Mouse (Mus musculus): ENCODE measurements around the gene Crlf1. TPM values are rescaled to one million over a fixed set of nuclear protein-coding genes. Genes with fewer than 3 reads are reported as not detected.

The Crlf1 gene
- polyA plus RNA-seq, 1 experiment from 2014 or later = 1.8 TPM

- H3K4me1 ChIP-seq (ENCODE audit: control insufficient read depth, insufficient read depth, low read length) = peaks cover 13% of the 10 kb centered on the region
- no peak overlapping the region for H3K27ac ChIP-seq (ENCODE audit: low read length)
- no peak for ATAC-seq (ENCODE audit: insufficient number of reproducible peaks, insufficient read depth, low FRiP score, low read depth)
- H3K9me3 ChIP-seq (ENCODE audit: control insufficient read depth, low read depth, low read length) = no peaks in the 10 kb centered on the region
- H3K36me3 ChIP-seq (ENCODE audit: control insufficient read depth, insufficient read depth, low read length) = no peaks in the 10 kb centered on the region
- no peak overlapping the region for H3K4me2 ChIP-seq (replicated peaks; ENCODE audit: low read depth, low read length)
- H3K9ac ChIP-seq (replicated peaks; ENCODE audit: low read depth, low read length) = no peak overlapping the region
- no peaks in the 10 kb centered on the region for H3K27me3 ChIP-seq (ENCODE audit: control insufficient read depth, insufficient read depth, low read length)
- no peak overlapping the region for H3K4me3 ChIP-seq (ENCODE audit: low read depth, low read length)
- 91% methylated on average over 10 of the region's 10 CpGs for WGBS
These were observed 56.6 kb downstream of the Crlf1 start for GRCm38 (mm10) chr8:70549412-70550184.

GRCm38 (mm10) chr8:70551558-70552161, 58.7 kb downstream of the Crlf1 start:
- H3K36me3 ChIP-seq (ENCODE audit: control insufficient read depth, insufficient read depth, low read length) = peaks cover 3% of the 10 kb centered on the region; the same call in 1 of the 2 replicates
- no peak for ATAC-seq (ENCODE audit: insufficient number of reproducible peaks, insufficient read depth, low FRiP score, low read depth)
- no peaks in the 10 kb centered on the region for H3K9me3 ChIP-seq (ENCODE audit: control insufficient read depth, low read depth, low read length)
- no peak overlapping the region for H3K9ac ChIP-seq (replicated peaks; ENCODE audit: low read depth, low read length)
- H3K4me2 ChIP-seq (replicated peaks; ENCODE audit: low read depth, low read length) = no peak overlapping the region
- 61% methylated on average over 3 of the region's 3 CpGs for WGBS
- H3K27ac ChIP-seq (ENCODE audit: low read length) = no peak overlapping the region
- H3K4me1 ChIP-seq (ENCODE audit: control insufficient read depth, insufficient read depth, low read length) = peaks cover 13% of the 10 kb centered on the region
- no peak overlapping the region for H3K4me3 ChIP-seq (ENCODE audit: low read depth, low read length)
- no peaks in the 10 kb centered on the region for H3K27me3 ChIP-seq (ENCODE audit: control insufficient read depth, insufficient read depth, low read length)

GRCm38 (mm10) chr8:70552836-70553235, 59.9 kb downstream of the Crlf1 start:
- no peaks in the 10 kb centered on the region for H3K9me3 ChIP-seq (ENCODE audit: control insufficient read depth, low read depth, low read length)
- 36% methylated on average over 1 of the region's 1 CpGs for WGBS
- no peak overlapping the region for H3K9ac ChIP-seq (replicated peaks; ENCODE audit: low read depth, low read length)
- H3K27me3 ChIP-seq (ENCODE audit: control insufficient read depth, insufficient read depth, low read length) = no peaks in the 10 kb centered on the region
- H3K36me3 ChIP-seq (ENCODE audit: control insufficient read depth, insufficient read depth, low read length) = peaks cover 3% of the 10 kb centered on the region; the same call in 1 of the 2 replicates
- no peak overlapping the region for H3K4me3 ChIP-seq (ENCODE audit: low read depth, low read length)
- H3K4me2 ChIP-seq (replicated peaks; ENCODE audit: low read depth, low read length) = no peak overlapping the region
- ATAC-seq (ENCODE audit: insufficient number of reproducible peaks, insufficient read depth, low FRiP score, low read depth) = no peak
- peaks cover 13% of the 10 kb centered on the region for H3K4me1 ChIP-seq (ENCODE audit: control insufficient read depth, insufficient read depth, low read length)
- no peak overlapping the region for H3K27ac ChIP-seq (ENCODE audit: low read length)

Other genes with a start within 250 kb of the Crlf1 start
- gene Homer3, start 210.3 kb upstream of the Crlf1 start, polyA plus RNA-seq (2014; fragmentation: Nextera tagmentation; extraction: Ambion mirVana) = 30.8 and 33.7 TPM in 2 replicates
- 44.3 and 45.0 TPM in 2 replicates for gene Ddx49, start 190.7 kb upstream of the Crlf1 start, polyA plus RNA-seq (2014; fragmentation: Nextera tagmentation; extraction: Ambion mirVana)
- gene Cope, start 190.6 kb upstream of the Crlf1 start, polyA plus RNA-seq (2014; fragmentation: Nextera tagmentation; extraction: Ambion mirVana) = 320 and 341 TPM in 2 replicates
- 5.4 and 5.7 TPM in 2 replicates for gene Cers1, start 177.4 kb upstream of the Crlf1 start, polyA plus RNA-seq (2014; fragmentation: Nextera tagmentation; extraction: Ambion mirVana)
- gene Gdf1, start 163.3 kb upstream of the Crlf1 start, polyA plus RNA-seq (2014; fragmentation: Nextera tagmentation; extraction: Ambion mirVana) = 0.35 and 1.6 TPM in 2 replicates
- 17.0 and 17.1 TPM in 2 replicates for gene Upf1, start 139.9 kb upstream of the Crlf1 start, polyA plus RNA-seq (2014; fragmentation: Nextera tagmentation; extraction: Ambion mirVana)
- gene Comp, start 119.6 kb upstream of the Crlf1 start, polyA plus RNA-seq (2014; fragmentation: Nextera tagmentation; extraction: Ambion mirVana) = 0.38 TPM in 1 of 2 replicates, not detected in the other
- gene Crtc1, start 53.6 kb upstream of the Crlf1 start, polyA plus RNA-seq (2014; fragmentation: Nextera tagmentation; extraction: Ambion mirVana) = 21.6 and 23.0 TPM in 2 replicates
- 20.9 and 22.1 TPM in 2 replicates for gene Klhl26, start 16.2 kb upstream of the Crlf1 start, polyA plus RNA-seq (2014; fragmentation: Nextera tagmentation; extraction: Ambion mirVana)
- 4.8 and 6.4 TPM in 2 replicates for gene Tmem59l, start 5.8 kb upstream of the Crlf1 start, polyA plus RNA-seq (2014; fragmentation: Nextera tagmentation; extraction: Ambion mirVana)
- 132 and 149 TPM in 2 replicates for gene Rex1bd, start 13.6 kb downstream of the Crlf1 start, polyA plus RNA-seq (2014; fragmentation: Nextera tagmentation; extraction: Ambion mirVana)
- gene Uba52, start 17.6 kb downstream of the Crlf1 start, polyA plus RNA-seq (2014; fragmentation: Nextera tagmentation; extraction: Ambion mirVana) = 1,056 and 1,119 TPM in 2 replicates
- 258 and 281 TPM in 2 replicates for gene Fkbp8, start 34.6 kb downstream of the Crlf1 start, polyA plus RNA-seq (2014; fragmentation: Nextera tagmentation; extraction: Ambion mirVana)
- 58.9 and 72.3 TPM in 2 replicates for gene Kxd1, start 34.8 kb downstream of the Crlf1 start, polyA plus RNA-seq (2014; fragmentation: Nextera tagmentation; extraction: Ambion mirVana)
- 17.1 and 17.9 TPM in 2 replicates for gene Ell, start 46.3 kb downstream of the Crlf1 start, polyA plus RNA-seq (2014; fragmentation: Nextera tagmentation; extraction: Ambion mirVana)
- gene Isyna1, start 101.2 kb downstream of the Crlf1 start, polyA plus RNA-seq (2014; fragmentation: Nextera tagmentation; extraction: Ambion mirVana) = 81.3 and 82.4 TPM in 2 replicates
- gene Ssbp4, start 115.7 kb downstream of the Crlf1 start, polyA plus RNA-seq (2014; fragmentation: Nextera tagmentation; extraction: Ambion mirVana) = 121 and 122 TPM in 2 replicates
- 1.9 and 2.9 TPM in 2 replicates for gene Lrrc25, start 123.0 kb downstream of the Crlf1 start, polyA plus RNA-seq (2014; fragmentation: Nextera tagmentation; extraction: Ambion mirVana)
- gene Gdf15, start 139.3 kb downstream of the Crlf1 start, polyA plus RNA-seq (2014; fragmentation: Nextera tagmentation; extraction: Ambion mirVana) = 0.17 and 0.24 TPM in 2 replicates
- 67.7 and 70.8 TPM in 2 replicates for gene Pgpep1, start 167.2 kb downstream of the Crlf1 start, polyA plus RNA-seq (2014; fragmentation: Nextera tagmentation; extraction: Ambion mirVana)
- 234 and 244 TPM in 2 replicates for gene Lsm4, start 180.1 kb downstream of the Crlf1 start, polyA plus RNA-seq (2014; fragmentation: Nextera tagmentation; extraction: Ambion mirVana)
- 78.9 and 105 TPM in 2 replicates for gene Jund, start 205.8 kb downstream of the Crlf1 start, polyA plus RNA-seq (2014; fragmentation: Nextera tagmentation; extraction: Ambion mirVana)
- 0.06 and 0.10 TPM in 2 replicates for gene Iqcn, start 210.3 kb downstream of the Crlf1 start, polyA plus RNA-seq (2014; fragmentation: Nextera tagmentation; extraction: Ambion mirVana)
- 0.51 and 0.63 TPM in 2 replicates for gene Gm3336, start 225.4 kb downstream of the Crlf1 start, polyA plus RNA-seq (2014; fragmentation: Nextera tagmentation; extraction: Ambion mirVana)
- 0.29 and 0.32 TPM in 2 replicates for gene Pde4c, start 230.6 kb downstream of the Crlf1 start, polyA plus RNA-seq (2014; fragmentation: Nextera tagmentation; extraction: Ambion mirVana)